Mouse (Mus musculus) cerebral cortex, adult 2 months (tissue): ENCODE results near the gene Zfp148.

Experiments used
- WGBS: fragments of 180-500 bp; shearing (Covaris S2); methylation state at CpG from one replicate; pipeline ENCODE4 v1.1.7; 2018; 5-methylcytosine and 5-hydroxymethylcytosine counted together

The Zfp148 gene

DNA sequence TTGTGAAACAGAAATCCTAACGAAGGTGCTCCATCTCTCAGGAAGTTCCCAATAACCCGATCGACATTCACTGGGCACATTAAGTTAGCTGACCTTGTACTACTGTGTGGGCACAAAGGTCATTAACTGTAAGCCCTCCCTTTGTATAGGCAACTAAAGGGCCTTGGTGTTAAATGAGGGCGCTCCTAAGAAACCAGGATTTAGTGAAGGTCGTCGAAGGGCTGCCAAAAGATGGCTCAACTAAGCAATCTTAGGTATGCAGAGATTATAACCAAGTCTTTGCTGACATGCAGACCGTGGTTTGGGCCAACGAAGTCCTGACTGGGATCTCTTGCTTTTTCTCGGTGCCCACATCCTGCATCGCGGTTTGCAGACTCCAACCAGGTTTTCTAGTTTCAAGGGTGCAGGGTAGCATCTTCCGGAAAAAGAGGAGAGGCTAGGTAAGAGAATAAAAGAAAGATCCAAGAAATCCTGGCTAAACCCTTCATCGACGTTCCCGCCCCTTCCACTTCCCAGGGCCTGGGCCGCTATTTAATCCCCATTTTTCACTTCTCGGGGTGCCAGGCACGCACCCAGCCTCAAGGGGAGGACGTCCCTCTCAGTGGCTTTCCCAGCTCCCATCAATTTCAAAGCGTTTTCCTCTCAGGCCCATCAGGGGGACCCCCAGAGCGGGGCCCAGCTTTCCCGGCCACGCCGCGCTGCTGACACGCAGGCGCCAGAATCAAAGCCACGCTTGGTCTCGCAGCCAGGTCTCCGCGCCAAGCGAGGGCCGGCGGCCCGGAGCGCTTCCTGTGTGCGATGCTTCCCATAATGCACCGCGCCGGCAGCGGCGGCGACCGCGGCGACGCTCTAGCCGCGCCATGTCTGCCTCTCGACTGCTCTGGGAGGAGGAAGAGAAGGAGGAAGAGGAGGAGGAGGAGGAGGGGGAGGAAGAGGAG lies at the start of gene Zfp148:
Zfp148 (plus strand) TSS at position 893 of the 938 bp plus-strand sequence.
- 2% methylated on average over 50 of the region's 50 CpGs for WGBS

DNA sequence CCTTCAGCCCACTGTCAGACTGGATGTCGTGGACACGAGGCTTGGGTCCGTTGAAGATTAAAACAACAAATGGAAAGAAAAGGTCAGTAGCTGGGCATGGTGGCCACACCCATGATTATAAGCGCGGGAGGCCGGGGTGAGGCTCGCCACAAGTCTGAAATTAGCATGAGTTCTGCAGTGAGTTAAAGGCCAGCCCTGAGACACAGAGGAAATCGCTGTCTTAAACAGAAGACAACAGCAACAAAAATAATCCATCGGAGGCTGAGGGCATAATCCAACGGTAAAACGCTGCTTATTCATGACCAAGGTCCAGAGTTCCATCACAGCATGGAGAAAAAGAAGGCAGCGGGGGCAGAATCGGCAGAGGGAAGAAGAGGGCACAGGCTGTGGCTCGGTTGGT lies 47.6 kb upstream of the Zfp148 start:
- WGBS, result 85% methylated on average over 14 of the region's 14 CpGs

DNA sequence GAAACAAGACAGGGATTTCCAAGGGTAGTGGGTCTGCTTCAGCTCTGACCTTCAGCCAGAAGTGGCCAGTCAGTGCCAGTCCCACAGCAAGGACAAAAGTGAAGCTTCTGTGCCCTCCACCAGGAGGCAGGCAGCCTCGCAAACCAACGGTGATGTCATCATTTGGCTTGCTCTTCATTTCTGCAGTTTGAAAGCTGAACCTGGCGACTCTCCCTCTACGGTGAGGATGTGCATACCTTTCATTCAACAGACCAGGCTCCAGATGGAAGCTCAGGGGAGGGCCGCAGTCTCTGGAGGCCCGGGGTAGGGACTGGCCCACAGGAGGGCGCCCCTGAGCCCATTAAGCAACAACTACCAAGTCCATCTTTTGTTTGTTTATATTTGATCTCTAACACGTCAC lies 43.5 kb upstream of the Zfp148 start:
- WGBS, result 6% methylated on average over 8 of the region's 8 CpGs

DNA sequence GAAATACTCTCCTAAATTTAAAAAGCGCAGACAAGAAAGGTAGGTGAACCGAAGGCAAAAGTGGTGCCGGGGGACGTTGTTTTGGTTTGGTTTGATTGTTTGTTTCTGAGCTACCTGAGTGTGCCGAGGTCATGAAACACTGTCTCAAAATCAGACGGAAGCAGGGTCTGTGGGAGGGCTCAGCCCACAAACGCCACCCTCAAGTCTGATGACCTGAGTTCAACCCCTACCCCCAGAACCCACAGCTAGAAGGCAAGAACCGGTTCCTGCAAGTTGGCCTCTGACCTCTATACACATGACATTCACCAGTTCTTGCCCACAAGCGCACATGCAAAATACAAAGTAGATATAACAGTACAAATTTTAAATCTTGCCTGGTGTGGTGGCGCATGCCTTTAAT lies 43.0 kb upstream of the Zfp148 start:
- 73% methylated on average over 10 of the region's 10 CpGs for WGBS

DNA sequence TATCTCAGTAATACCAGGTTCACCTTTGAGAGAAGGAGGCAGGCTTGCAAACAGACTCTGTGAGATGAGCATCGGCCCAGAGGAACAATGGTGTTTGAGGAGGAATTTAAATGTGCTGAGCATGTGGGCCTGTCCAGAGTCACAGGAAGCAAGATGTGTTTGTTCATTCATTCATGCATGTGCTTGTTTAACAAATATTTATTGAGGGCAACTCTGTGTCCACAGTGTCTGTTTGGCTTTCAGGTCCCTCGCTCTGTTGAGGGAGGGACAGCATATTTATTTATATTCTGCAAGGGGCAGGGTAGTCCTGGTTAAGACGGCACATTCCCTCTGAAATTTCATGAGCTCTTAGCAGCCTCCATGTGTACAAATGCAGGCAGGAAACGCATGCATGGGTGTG lies 42.1 kb upstream of the Zfp148 start:
- WGBS, result 62% methylated on average over 4 of the region's 4 CpGs

DNA sequence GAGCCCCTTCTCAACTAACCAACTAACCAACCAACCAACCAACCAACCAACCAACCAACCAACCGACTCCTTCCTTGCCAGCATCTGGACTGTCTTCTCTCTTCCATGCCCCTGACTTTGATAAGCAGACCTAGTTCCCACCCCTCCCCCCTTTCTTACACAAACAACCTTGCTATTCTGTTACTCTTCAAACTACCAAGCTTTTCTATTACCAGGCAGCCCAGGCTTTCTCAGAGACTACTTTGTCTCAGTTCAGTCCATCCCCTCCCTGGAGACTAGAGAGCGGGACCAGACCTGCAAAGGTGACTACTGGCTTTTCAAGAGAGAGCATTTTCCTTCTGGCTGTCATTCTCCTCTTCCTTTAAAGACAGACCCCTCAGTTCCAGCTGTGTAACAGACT lies 41.2 kb upstream of the Zfp148 start:
- 91% methylated on average over 2 of the region's 2 CpGs for WGBS

DNA sequence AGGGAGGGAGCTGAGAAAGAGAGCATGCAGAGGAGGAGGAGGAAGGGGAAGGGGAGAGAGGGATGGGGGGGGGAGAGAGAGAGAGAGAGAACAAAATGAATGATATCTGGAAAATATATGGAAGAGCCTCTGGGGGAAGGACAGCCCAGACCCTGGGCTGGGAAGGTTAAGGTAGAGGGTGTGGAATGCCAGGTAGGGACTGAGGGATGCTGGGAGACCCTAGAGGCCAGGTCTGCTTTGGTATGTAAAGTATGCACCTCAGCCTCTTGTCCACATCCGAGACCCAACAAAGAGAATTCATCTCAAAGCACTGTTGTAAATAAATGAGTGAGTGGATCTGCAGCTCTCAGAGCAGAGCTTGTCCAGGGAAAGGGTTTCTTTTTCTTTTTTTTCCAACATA lies 38.3 kb upstream of the Zfp148 start:
- 89% methylated on average over 1 of the region's 1 CpGs for WGBS

DNA sequence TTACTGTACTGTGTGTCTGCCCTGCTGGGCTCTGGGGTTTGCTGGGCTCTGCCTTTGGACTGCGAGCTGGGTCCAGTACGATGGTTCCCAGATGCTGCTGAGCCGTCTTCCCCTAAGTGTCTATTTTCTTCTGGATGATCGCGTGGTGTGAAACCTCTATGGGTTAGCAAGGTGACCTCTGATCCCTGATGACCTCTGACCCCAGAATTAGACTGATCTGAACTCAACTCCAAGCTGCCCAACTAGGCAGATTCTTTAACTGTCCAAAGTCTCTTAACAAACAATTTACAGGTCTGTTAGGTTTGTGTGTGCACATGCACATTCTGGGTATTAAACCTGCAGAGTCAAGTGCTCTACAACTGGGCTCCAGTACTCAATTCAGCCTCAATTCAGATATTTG lies 37.5 kb upstream of the Zfp148 start:
- 86% methylated on average over 5 of the region's 5 CpGs for WGBS

DNA sequence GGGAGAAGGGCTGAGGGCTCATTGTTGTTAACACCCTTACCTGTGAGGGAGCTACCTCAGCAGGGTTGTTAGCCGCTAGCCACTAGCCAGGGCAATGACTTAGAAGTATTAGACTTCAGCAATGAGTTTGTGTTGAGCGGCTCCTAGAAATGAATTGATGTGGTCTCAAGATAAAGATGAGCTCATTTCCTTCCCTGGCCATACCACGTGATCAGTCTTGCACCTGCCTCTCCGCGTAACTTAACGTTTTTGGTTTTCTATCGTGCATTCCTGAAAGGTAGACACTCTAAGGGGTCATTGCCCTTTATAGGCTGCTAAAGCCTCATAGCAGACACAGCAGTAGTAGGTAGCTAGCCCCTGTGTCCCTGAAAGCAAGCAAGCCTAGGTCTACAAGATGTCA lies 37.0 kb upstream of the Zfp148 start:
- WGBS, result 75% methylated on average over 7 of the region's 7 CpGs

DNA sequence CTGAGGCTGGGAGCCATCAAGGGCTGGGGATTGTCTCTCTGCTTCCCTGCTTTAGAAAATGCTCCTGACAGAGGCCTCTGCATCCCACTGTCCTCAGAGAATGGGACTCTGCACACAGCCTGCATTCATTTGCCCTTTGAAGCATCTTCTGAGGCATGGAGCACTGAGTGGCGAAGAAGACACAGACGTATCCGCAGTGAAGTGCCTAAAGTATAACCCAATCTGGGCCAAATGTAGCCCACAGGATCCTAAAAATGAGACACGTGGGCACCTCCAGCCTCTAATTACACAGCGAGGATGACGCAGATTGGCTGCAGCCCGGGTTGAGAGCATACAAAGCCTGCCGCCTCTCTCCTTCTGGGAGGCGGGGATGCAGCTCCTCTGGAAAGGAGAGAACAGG lies 36.3 kb upstream of the Zfp148 start:
- WGBS, result 22% methylated on average over 9 of the region's 9 CpGs

DNA sequence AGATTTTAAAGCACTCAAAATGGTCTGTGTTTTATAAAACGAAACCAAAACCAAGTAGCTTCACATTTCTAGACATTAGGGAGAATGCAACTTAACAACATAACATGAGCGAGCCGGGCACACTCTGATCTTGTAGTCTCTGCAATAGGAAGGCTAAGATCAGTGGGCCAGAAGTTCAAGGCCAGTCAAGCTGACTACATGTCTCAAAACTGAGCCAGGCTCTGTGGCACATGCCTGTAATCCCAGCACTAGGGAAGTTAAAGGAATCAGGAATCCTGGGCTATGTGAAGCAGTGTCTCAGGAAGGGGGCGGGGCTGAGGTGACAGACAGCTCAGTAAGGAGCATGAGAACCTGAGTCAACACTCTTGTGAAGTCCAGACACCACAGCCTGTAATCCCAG lies 35.8 kb upstream of the Zfp148 start:
- 44% methylated on average over 4 of the region's 4 CpGs for whole genome bisulfite sequencing

DNA sequence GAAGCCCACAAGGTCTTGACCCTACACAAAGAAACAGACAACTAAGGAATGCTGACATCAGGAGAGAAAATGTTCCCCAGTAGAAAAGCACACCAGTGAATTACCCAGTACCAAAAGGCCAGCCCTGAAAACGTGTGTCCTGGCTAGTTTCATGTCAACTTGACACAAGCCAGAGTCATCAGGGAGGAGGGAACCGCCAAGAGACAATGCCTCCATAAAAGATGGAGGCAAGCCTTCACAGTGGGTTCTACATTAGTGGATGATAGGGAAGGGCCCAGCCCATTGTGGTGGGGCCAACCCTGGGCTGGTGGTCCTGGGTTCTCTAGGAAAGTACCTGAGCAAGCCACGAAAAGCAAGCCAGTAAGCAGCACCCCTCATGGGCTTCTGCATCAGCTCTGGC lies 34.3 kb upstream of the Zfp148 start:
- 91% methylated on average over 3 of the region's 3 CpGs for WGBS

DNA sequence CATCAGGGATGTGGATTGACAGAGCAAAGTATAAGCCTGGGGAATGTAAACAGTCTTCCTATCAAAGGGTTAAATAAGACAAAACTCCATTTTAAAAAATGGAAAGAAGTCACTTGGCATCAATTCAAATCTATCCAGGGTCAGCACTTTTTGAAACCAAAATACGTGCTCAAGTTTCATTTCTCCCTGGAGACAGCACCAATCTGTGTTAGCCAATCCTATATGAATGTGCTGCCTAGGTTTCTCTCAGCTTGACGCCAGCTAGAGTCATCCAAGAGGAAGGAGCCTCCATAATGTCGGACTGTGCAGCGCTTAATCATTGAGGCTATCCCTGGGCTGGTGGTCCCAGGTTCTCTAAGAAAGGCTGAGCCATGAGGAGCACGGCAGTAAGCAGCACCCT lies 33.5 kb upstream of the Zfp148 start:
- 76% methylated on average over 5 of the region's 5 CpGs for WGBS

DNA sequence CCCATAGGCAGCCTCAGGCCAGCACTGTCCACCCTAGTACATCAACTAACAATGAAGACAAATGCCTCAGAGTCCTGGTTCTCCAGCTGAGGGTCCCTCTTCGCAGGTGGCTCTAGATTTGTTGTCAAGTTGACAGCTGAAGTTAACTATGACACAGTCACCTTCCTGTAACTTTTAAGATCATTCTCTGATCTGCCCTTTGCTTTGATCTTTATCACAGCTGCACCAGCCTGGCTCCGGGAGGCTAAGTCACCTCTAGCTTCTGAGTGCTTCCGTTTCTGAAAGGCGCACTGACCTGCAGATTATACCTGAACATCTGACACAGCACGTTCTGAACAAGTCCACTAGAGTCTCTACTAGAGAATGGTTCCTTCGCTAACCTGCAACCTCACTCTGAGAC lies 22.8 kb upstream of the Zfp148 start:
- WGBS, result 89% methylated on average over 6 of the region's 6 CpGs

DNA sequence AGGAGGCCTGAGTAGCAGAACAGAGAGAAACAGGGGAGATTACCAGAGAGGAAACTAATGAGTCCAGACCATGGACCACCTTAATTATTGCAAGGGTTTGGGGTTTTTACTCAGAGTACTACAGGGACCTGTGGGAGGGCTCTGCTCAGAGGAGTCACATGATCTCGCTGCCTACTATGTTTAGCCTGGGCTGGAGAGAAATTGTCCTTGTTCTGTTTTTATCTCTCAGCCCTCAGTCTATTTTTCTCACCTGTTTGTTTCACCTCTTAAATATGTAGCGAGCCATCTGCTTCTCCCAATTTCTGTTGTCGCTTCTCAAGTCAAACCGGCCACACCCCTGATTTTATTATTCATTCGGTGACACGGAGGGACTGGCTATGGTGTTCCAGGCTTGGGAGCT lies 14.9 kb upstream of the Zfp148 start:
- WGBS, result 48% methylated on average over 6 of the region's 6 CpGs

DNA sequence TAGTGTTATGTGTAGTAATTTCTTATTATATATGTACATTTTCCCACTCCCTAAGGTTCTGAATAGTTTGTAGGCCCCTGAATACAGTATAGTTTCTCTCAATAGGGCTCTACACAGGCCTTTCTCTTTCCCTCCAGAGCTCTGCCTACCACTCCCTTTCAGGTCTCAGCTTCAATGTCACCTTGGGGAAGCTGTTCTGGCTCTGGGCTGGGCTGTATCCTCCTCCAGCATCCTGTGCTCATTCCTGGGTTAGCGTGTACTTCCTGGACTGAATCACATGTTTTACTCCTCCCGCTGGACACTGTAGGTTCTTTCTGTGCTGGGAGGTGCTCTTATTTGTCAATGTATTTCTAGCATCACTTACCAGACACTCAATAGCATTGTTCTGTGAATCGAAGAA lies 12.0 kb upstream of the Zfp148 start:
- 52% methylated on average over 3 of the region's 3 CpGs for WGBS

DNA sequence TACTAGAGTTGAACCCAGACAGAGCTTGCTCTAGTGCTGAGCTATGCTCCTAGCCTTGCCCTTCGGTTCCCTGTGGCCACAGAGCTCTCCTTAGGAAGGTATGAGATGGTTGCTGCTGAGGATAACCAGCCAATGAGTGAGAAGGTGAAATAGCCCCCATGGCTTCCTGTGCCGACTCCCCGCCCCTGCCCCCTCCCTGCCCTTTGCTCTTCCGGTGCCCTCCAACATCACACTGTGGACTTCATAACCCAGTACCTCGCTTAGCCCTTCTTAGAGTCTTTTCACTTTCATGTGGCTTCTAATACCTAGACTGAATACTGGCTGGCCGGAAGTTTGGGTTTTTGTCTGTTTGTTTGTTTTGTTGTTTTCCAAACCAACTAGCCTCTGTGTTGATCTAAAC lies 9.8 kb upstream of the Zfp148 start:
- 83% methylated on average over 6 of the region's 6 CpGs for WGBS

DNA sequence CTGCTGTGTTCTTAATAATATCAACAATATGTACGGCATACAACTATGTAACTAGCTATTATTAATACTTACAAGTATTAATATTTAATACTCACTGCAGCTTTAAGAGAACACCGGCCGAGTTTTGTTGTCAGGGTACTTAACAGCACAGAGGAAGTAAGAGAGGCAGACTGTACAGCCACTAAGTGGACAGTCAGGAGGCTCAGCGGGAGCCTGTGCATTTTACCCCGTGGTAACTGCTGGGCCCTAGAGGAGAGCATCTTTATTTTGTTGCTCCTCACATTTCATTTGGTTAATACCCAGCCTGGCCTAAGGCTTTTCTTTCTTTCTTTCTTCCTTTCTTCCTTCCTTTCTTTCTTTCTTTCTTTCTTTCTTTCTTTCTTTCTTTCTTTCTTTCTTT lies 8.0 kb upstream of the Zfp148 start:
- 57% methylated on average over 5 of the region's 5 CpGs for WGBS

DNA sequence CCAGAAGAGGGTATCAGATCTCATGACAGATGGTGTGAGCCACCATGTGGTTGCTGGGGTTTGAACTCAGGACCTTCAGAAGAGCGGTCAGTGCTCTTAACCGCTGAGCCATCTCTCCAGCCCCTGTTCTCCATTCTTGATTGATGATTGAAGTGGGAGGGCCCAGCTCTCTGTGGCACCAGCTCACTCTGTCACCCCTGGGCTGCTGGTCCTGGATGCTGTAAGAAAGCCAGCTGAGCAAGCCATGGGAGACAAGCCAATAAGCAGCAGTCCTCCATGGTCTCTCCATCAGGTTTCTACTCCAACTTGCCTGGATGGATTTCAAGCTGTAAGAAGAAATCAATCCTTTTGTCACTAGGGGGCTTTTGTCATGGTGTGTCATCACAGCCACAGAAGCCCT lies 7.3 kb upstream of the Zfp148 start:
- WGBS, result 98% methylated on average over 2 of the region's 2 CpGs

DNA sequence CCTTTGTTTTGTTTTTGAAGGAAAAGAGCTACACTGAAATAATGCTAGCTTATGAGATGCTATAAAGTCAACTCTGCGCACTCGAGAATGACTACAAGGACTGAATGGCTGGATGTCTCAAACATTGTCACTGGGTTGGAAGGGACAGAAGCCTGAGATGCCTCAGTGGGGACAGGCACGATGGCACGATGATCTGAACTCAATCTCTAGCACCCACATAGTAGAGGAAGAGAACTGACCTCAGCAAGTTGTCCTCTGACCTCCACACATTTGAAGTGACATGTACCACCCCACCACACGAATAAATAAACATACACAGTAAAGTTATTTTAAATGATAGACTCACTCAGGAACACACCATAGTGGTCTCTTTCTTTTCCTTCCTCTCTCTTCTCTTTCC lies 4.4 kb upstream of the Zfp148 start:
- 77% methylated on average over 5 of the region's 5 CpGs for WGBS

DNA sequence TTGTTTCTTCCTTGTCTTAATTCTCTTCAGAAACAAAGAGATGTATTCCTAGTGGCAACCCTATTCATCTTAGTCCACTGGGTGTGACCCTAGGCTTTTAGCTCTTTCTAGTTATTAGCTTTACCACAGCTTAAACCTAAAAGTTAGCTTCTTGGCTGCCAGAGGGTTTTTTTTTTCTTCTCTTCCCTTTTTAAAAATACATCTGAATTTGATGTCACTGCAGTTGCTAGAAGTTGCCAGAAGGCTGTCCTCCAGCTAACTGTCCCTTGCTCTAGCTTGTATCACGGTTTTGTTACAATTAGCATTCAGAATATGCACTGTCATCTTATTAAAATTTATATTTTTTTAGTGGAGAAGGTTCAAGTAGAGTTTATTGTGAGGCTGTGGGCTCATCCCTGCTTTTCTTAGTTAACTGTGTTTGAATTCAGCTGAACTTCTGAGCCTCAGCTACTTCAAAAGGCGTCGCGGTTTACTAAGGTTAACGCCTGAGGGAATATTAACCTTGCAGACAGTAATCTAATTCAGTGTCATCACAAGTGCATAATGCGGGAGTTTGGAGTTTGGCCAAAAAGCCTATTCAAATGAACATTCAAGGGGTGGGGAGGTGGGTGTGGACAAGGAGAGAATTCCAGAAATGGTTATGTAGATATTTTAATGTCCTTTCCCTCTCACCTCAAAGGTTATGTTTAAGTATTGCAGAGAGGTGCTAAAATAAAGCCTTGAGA lies 1.3 kb upstream of the Zfp148 start:
- WGBS, result 24% methylated on average over 6 of the region's 6 CpGs

DNA sequence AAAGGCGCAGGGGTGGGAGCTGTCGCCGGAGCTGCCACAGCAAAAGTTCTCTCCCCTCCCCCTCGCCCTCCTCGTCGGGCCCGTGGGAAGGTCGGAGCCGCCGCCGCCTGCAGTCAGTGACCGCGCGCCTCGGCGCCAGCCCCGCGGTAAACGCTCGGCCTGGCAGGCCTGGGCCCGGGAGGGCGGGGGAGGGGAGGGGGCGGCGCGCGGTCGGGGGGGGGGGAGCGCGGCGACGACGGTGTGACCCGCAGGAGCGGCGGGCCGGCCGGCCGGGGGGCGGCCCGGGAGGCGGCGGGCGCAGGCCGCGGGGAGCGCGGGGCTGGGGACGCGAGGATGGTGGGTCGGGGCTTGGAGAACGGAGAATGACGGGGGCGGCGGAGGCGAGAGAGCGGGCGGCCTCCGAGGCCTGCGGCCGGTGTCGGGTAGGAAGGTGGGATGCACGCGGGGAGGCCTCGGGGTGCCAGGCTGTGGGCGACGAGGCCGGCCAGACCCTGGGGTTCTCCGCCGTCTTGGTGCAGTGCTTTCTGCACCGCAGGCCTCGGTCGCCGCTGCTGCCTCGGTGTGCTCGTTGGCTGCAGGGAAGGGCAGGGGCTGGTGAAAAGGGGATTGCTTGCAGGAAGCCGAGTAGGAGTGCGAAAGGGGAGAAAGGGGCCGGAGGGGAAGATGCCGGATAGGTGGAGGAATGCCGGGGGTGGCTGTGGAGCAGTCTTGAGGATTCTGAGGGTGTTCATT lies 412 bp downstream of the Zfp148 start:
- WGBS, result under 1% methylated on average over 28 of the region's 80 CpGs
